Mouse (Mus musculus) activated CD4-positive, CD25-positive, alpha-beta regulatory T cell, adult 9 weeks (primary cell): ENCODE measurements around the gene Rab1b. TPM values are rescaled to one million over a fixed set of nuclear protein-coding genes. Genes with fewer than 3 reads are reported as not detected.

Experiments used
- polyA plus RNA-seq: library from polyadenylated mRNA; unstranded; fragments of 100-300 nt; shearing (Covaris generic); gene quantifications from one replicate; pipeline ENCODE4 v1.2.1, GENCODE M21; 2017

Rab1b gene
- 240 TPM for polyA plus RNA-seq

DNA sequence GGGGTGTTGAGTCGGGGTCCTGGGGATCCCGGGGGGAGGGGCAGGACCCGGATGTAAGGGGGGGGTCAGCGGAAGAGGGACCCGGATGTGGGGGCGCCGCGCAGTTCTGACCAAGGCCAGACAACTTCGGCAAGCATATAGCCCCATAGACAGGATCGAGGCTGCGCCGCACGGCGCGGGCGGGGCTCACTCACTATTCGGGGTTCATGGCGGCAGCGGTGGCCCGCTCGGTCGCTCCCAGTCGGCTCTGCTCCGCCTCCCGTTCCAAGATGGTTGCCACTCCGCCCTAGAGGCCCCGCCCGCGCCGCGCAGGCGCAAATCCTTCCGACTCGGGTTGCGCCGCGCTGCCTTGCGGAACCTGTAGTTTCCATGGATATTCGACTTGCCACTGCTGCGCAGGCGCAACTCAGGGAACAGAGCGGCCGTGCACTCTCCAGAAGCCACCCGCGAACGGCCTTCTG, at the start of gene Rab1b:
Gene Rab1b (minus strand): TSS at position 342 of the 461 bp plus-strand sequence.

DNA sequence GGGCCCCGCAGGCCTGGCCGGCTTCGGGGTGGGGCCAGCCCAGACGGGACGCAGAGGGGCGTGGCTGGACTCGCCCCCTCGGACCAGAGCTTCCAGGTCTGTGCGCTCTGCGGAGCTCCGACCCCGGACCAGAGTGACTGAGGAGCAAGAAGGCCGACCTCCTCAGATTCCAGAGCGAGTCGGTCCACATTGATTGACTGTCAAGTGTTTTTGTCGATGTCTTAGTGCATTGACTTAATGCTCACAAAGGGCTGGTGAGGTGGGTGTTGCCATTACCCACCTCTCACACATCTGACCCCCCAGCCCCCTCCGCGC, 11.5 kb upstream of the Rab1b start, which contains the start of gene Klc2:
Gene Klc2 (minus strand): TSS at position 177 of the 315 bp plus-strand sequence.

DNA sequence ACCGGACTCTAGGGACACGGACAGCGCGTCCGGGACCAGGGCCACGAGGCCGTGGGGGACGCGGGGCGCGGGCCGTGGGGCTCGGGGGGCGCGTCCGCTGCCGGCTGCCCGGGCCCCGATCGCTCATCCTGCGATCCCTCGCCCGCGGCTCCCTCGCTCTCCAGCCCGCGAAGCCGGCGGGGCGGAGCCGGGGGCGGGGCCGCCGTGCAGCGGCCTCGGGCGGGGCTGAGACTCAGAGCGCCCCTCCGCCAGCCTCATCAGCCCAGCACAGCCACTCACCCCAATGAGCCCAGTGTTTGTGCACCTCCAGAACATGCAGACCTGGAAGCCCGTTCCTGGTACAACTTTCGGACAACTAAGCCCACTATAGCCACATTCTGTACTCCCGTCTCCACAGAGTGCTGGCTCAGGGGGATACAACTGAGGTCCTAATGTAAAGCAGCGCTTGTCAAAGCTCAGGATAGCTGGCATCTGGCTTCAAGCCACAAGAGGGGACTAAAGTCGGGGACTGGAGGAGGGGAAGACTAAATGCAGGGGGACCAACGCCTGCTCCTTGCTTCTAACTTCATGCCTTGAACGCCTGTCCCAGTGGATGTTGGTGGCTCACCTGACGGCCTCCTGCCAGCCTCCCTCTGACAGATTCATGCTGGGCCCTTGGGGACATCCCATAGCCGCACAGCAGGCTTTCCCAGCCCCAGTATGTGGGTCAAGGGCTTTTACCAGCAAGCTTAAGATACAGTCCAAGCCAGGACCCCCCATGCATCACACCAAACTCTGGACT, 8.3 kb downstream of the Rab1b start, which contains the start of gene Cnih2:
Gene Cnih2 (minus strand): TSS at position 159 of the 781 bp plus-strand sequence.

DNA sequence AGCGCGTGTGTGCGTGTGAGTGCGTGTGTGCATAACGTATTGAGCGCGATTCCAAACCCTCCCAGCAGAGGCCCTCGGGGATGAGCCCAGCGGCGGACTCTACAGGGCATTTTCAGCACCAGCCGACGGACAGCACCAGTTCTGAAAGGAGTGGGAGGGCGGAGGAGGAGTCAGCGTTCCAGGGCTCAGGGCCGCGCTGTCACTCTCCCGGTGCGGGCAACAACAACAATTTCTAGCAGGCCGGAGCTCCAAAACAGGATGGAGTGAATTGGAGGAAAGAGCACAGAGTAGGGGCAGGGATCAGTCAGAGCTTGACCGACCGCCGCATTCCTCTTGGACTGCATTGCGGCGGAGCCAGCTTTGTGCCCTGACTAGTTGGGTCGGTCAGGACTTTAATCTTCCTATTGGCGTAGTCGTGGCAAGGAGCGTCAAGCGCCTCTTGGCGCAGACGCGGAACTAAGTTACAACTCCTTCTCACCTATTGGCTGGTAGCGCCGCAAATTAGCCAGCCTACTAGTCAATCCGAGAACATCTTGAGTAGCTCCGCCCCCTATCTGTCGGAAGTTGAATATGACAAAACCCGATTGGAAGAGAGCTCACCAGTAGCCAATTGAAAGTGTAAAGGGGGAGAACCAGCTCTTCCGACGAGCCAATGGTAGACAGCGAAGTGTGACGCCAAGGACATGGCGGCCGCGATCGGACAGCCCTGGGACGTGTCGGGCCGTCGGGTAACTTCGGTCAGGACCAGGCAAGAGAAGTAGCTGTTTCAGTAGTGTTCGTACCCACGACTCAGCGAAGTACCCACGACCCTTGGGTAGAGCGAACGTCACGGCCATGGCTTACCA, 18.8 kb downstream of the Rab1b start, which contains the start of gene Yif1a:
Gene Yif1a (plus strand): TSS at position 655 of the 845 bp plus-strand sequence.

DNA sequence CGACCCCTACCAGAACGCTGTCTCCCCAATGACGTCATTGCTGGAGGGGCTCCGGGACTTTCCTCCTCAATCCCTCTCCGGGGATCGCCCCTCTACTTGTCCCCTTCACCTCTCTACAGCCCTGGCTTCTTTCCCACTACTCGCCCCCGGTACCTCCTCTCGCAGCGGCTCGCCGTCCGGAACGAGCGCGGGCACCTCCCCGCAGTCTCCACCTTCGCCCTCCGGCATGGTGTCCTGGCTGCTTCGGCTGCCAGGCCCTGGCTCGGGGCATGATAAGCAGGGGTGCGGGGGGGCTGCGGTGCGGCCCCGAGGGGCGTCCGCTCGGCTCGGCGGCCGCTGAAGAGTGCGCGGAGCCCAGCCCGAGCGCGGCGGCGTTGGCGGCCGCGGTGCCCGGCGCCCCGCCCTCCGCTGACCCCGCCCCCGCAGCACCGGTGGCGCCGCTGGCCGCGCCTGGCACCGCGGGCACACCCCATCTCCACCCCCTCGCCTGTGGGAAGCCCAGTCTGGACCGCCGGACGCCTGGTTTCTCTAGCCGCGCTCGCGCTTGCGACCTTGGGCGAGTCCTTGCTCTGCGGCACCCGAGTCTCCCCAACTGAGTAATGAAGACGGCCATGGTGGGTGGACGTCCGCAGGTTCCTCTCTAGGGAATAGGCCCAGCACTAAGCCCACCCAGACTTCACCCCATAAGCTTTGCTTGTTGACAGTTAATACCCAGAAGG, 21.6 kb downstream of the Rab1b start, which contains the start of gene Tmem151a:
Gene Tmem151a (minus strand): TSS at position 387 of the 719 bp plus-strand sequence.

DNA sequence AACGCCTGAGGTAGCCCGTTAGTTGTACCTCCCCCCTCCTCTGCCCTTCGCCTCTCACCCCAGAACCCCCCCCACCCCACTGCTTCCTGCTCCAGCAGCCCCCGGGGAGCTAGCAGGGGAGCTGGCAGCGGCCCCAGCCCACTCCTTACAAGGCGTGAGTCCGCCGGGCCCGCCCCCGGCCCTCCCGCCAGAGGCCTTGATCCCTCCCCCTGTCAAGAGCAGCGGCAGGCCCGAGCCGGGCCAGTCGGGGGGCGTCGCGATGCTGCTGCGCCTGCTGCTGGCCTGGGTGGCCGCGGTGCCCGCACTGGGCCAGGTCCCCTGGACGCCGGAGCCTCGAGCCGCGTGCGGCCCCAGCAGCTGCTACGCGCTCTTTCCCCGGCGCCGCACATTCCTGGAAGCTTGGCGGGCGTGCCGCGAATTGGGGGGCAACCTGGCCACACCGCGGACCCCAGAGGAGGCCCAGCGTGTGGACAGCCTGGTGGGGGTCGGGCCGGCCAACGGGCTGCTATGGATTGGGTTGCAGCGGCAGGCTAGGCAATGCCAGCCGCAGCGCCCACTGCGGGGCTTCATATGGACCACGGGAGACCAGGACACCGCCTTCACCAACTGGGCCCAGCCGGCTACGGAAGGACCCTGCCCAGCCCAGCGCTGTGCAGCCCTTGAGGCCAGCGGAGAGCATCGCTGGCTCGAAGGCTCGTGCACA, 38.9 kb downstream of the Rab1b start, which contains the start of gene Cd248:
Gene Cd248 (plus strand): TSS at position 212 of the 703 bp plus-strand sequence.

DNA sequence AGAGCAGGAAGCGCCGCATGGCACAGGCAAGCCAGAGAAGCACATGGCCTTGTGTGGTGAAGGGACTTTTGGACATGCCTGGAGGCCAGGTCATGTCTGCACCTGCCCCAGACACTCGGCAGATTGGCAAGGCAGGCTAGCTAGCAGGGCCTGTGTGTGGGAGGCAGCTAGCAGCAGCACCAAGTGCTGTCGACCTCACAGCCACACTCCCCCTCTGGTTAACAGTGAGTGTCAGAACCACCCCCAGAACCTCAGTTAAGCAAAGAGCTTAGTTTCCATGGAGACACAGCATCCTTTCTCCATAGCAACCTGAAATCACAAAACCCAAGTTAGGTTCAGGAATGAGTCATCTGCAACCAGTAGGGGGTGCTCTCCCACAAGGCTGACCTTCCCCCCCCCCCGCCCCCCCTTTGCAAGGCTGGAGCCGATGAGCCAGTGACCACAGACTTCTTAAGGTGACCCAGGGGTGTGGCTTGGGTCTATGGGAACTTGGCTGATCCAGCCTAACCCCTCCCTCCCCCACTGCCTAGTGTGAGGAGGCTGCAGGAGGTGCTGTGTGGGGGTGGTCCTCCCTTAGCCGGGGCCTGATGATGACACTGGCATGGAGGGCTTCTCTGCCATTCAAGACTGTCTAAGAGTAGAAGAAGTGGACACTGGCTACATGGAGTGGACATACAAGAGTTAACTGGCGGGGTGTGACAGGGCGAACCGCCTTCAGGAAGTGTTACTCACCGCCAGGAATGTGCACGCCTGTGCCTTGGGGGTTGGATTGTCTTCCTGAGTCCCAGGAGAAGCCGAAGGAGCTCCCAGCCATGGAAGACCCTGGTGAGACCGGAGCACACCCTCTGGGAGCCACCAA, 56.6 kb downstream of the Rab1b start, which contains the start of gene Rin1:
Gene Rin1 (plus strand): TSS at position 435 of the 859 bp plus-strand sequence.

Other genes with a start within 250 kb of the Rab1b start
- 0.10 TPM for gene Actn3, start 229.2 kb downstream of the Rab1b start, polyA plus RNA-seq
- 7.9 TPM for gene Zdhhc24, start 228.4 kb downstream of the Rab1b start, polyA plus RNA-seq
- 0.92 TPM for gene Bbs1, start 200.4 kb downstream of the Rab1b start, polyA plus RNA-seq
- 136 TPM for gene Dpp3, start 178.8 kb downstream of the Rab1b start, polyA plus RNA-seq
- gene Peli3, start 163.9 kb downstream of the Rab1b start, polyA plus RNA-seq, result 0.65 TPM
- gene Mrpl11, start 144.9 kb downstream of the Rab1b start, polyA plus RNA-seq, result 59.2 TPM
- gene Npas4, start 116.8 kb downstream of the Rab1b start, polyA plus RNA-seq, result 1.8 TPM
- 2.0 TPM for gene Slc29a2, start 83.2 kb downstream of the Rab1b start, polyA plus RNA-seq
- 18.7 TPM for gene B4gat1, start 68.2 kb downstream of the Rab1b start, polyA plus RNA-seq
- gene AC124502.3, start 68.2 kb downstream of the Rab1b start, polyA plus RNA-seq, result 3.6 TPM
- gene Brms1, start 65.7 kb downstream of the Rab1b start, polyA plus RNA-seq, result 81.9 TPM
- gene Rin1, start 56.6 kb downstream of the Rab1b start, polyA plus RNA-seq, result 0.26 TPM
- not detected for gene Cd248, start 39.0 kb downstream of the Rab1b start, polyA plus RNA-seq
- not detected for gene Tmem151a, start 21.5 kb downstream of the Rab1b start, polyA plus RNA-seq
- gene Yif1a, start 18.5 kb downstream of the Rab1b start, polyA plus RNA-seq, result 58.0 TPM
- 1.4 TPM for gene Cnih2, start 8.6 kb downstream of the Rab1b start, polyA plus RNA-seq
- 3.3 TPM for gene Klc2, start 11.5 kb upstream of the Rab1b start, polyA plus RNA-seq
- 16.5 TPM for gene Pacs1, start 166.0 kb upstream of the Rab1b start, polyA plus RNA-seq
- 415 TPM for gene Sf3b2, start 188.4 kb upstream of the Rab1b start, polyA plus RNA-seq
- gene Gal3st3, start 191.3 kb upstream of the Rab1b start, polyA plus RNA-seq, result not detected
- not detected for gene Catsper1, start 228.7 kb upstream of the Rab1b start, polyA plus RNA-seq
- gene Cst6, start 242.5 kb upstream of the Rab1b start, polyA plus RNA-seq, result 2.0 TPM